Mouse (Mus musculus): Measurements from ENCODE around the gene Parpbp.

DNA sequence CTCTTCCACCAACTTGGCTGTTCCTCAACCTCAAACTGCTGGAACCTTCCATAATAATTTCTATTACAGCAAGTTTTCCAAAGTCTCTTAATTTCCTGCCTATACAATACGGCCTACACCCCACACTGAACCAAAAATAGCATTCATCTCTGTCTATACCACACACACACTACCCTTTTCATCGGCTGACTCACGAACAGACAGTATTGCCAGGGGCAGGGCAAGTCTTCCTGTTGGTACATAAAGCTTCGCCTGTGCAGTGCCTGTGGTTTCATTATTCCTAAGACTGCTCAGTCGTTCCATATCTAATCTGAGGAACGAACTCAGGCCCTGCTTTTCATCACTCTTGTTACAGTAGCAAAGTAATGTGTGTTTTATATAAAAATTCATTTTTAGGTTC is 4.9 kb upstream of the Parpbp start:
- TF ChIP-seq POLR2A (IDR thresholded peaks at IDR 0.05; ENCODE audit: low read depth, low read length) (no peak), CTCF (IDR thresholded peaks at IDR 0.05; ENCODE audit: extremely low read depth, insufficient read depth, insufficient read length, insufficient replicate concordance) (no peak)

All from spleen, adult 2 months (tissue).